Mouse (Mus musculus): ENCODE data around the gene Arhgdib. TPM values are rescaled to one million over a fixed set of nuclear protein-coding genes. Genes with fewer than 3 reads are reported as not detected.

Gene Arhgdib
- polyA plus RNA-seq, 2 experiments = 84.5 to 122 TPM

- DNase-seq (ENCODE audit: low read depth in 3 of 3, low spot score in 3 of 3) = no peak
- Histone ChIP-seq H3K4me2 (ENCODE audit: low read depth) (peak overlapping the region; percentile 33), H3K27me3 (ENCODE audit: control insufficient read depth, insufficient read depth, low read length) (no peaks in the 10 kb centered on the region), H3K27ac (no peak overlapping the region), H3K9ac (replicated peaks) (no peak overlapping the region), H3K4me3 (ENCODE audit: insufficient read depth in 1 of 2, low read depth in 2 of 2, low read length in 2 of 2) (no peak overlapping the region), H3K36me3 (replicated peaks; ENCODE audit: control insufficient read depth, insufficient read depth, low read depth) (no peaks in the 10 kb centered on the region), H3K4me1 (replicated peaks; ENCODE audit: control insufficient read depth in 2 of 2, insufficient read depth in 2 of 2, low read length in 1 of 2) (no peaks in the 10 kb centered on the region), H3K9me3 (ENCODE audit: control insufficient read depth, low read length) (no peaks in the 10 kb centered on the region)
- no peak for ATAC-seq (ENCODE audit: insufficient read depth)
- TF ChIP-seq EP300 (IDR thresholded peaks at IDR 0.05; ENCODE audit: low read depth) (no peak), CTCF (IDR thresholded peaks at IDR 0.05; ENCODE audit: low read depth) (no peak)
- 30% methylated on average over 18 of the region's 18 CpGs for WGBS (ENCODE audit: insufficient replicate concordance)
Measured at GRCm38 (mm10) chr6:136913384-136914126, 28.1 kb downstream of the Arhgdib start.

GRCm38 (mm10) chr6:136912751-136913265 lies 28.9 kb downstream of the Arhgdib start:
- TF ChIP-seq EP300 (IDR thresholded peaks at IDR 0.05; ENCODE audit: low read depth) (no peak), CTCF (IDR thresholded peaks at IDR 0.05; ENCODE audit: low read depth) (no peak)
- Histone ChIP-seq H3K27me3 (ENCODE audit: control insufficient read depth, insufficient read depth, low read length) (no peaks in the 10 kb centered on the region), H3K9ac (replicated peaks) (no peak overlapping the region), H3K9me3 (ENCODE audit: control insufficient read depth, low read length) (no peaks in the 10 kb centered on the region), H3K4me2 (ENCODE audit: low read depth) (no peak overlapping the region), H3K27ac (no peak overlapping the region), H3K4me1 (replicated peaks; ENCODE audit: control insufficient read depth in 2 of 2, insufficient read depth in 2 of 2, low read length in 1 of 2) (no peaks in the 10 kb centered on the region), H3K36me3 (replicated peaks; ENCODE audit: control insufficient read depth, insufficient read depth, low read depth) (no peaks in the 10 kb centered on the region), H3K4me3 (ENCODE audit: insufficient read depth in 1 of 2, low read depth in 2 of 2, low read length in 2 of 2) (no peak overlapping the region)
- WGBS (ENCODE audit: insufficient replicate concordance) = 88% methylated on average over 1 of the region's 2 CpGs
- ATAC-seq (ENCODE audit: insufficient read depth) (no peak), DNase-seq (ENCODE audit: low read depth in 3 of 3, low spot score in 3 of 3) (no peak)

DNA sequence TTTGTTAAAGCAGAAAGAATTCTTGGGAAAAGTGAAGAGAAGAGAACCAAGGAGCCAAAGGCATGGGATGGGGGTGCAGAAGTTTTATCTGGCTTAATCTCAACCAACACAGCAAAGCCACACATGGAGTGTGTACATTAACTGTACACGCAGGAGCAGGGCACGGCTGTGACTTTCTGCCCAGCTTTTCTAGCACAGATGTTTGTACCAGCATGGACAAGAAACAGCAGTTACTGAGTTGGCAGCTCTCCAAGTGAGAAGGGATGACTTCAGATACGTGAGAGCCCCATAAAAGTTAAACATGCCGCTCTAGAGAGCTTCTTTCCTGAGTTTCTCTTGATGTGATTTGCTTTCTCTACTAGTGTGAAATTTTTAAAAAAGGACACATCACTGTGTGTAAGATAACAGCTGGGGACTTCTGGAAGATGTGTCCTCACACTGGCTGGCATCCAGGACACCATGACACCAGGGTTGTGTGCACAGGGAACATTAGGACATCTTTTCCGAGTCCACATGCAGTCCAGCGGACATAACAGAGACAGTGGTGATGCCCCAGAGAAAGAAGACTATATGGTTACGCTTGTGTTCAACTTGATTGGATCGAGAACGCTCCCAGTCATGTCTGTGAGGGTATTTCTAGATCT lies 31.3 kb downstream of the Arhgdib start:
- ATAC-seq (ENCODE audit: insufficient read depth) = no peak
- Histone ChIP-seq H3K36me3 (replicated peaks; ENCODE audit: control insufficient read depth, insufficient read depth, low read depth) (no peaks in the 10 kb centered on the region), H3K9ac (replicated peaks) (no peak overlapping the region), H3K4me1 (replicated peaks; ENCODE audit: control insufficient read depth in 2 of 2, insufficient read depth in 2 of 2, low read length in 1 of 2) (no peaks in the 10 kb centered on the region), H3K9me3 (ENCODE audit: control insufficient read depth, low read length) (no peaks in the 10 kb centered on the region), H3K27ac (no peak overlapping the region), H3K27me3 (ENCODE audit: control insufficient read depth, insufficient read depth, low read length) (no peaks in the 10 kb centered on the region), H3K4me2 (ENCODE audit: low read depth) (no peak overlapping the region), H3K4me3 (ENCODE audit: insufficient read depth in 1 of 2, low read depth in 2 of 2, low read length in 2 of 2) (no peak overlapping the region)
- DNase-seq (ENCODE audit: low read depth in 3 of 3, low spot score in 3 of 3) = no peak
- WGBS (ENCODE audit: insufficient replicate concordance) = 64% methylated on average over 9 of the region's 9 CpGs
- TF ChIP-seq CTCF (IDR thresholded peaks at IDR 0.05; ENCODE audit: low read depth) = no peak
- TF ChIP-seq EP300 (IDR thresholded peaks at IDR 0.05; ENCODE audit: low read depth) = no peak

- 69% methylated on average over 10 of the region's 10 CpGs for WGBS (ENCODE audit: insufficient replicate concordance)
- TF ChIP-seq CTCF (IDR thresholded peaks at IDR 0.05; ENCODE audit: low read depth) = no peak
- no peak for TF ChIP-seq EP300 (IDR thresholded peaks at IDR 0.05; ENCODE audit: low read depth)
- no peak overlapping the region for H3K4me2 ChIP-seq (ENCODE audit: low read depth)
- no peak for ATAC-seq (ENCODE audit: insufficient read depth)
- no peaks in the 10 kb centered on the region for H3K9me3 ChIP-seq (ENCODE audit: control insufficient read depth, low read length)
- H3K4me1 ChIP-seq (replicated peaks; ENCODE audit: control insufficient read depth in 2 of 2, insufficient read depth in 2 of 2, low read length in 1 of 2) = 0 out of 4 replicates have a peak, but pooled peaks cover 0 to 2% of the 10 kb centered on the region in 2 experiments
- DNase-seq (ENCODE audit: low read depth in 3 of 3, low spot score in 3 of 3) = no peak
- H3K27ac ChIP-seq = no peak overlapping the region
- H3K4me3 ChIP-seq (ENCODE audit: insufficient read depth in 1 of 2, low read depth in 2 of 2, low read length in 2 of 2) = no peak overlapping the region
- no peak overlapping the region for H3K9ac ChIP-seq (replicated peaks)
- no peaks in the 10 kb centered on the region for H3K36me3 ChIP-seq (replicated peaks; ENCODE audit: control insufficient read depth, insufficient read depth, low read depth)
- no peaks in the 10 kb centered on the region for H3K27me3 ChIP-seq (ENCODE audit: control insufficient read depth, insufficient read depth, low read length)
Measured at GRCm38 (mm10) chr6:136906937-136907293, 34.8 kb downstream of the Arhgdib start.

- Histone ChIP-seq H3K4me3 (ENCODE audit: insufficient read depth in 1 of 2, low read depth in 2 of 2, low read length in 2 of 2) (no peak overlapping the region), H3K27me3 (ENCODE audit: control insufficient read depth, insufficient read depth, low read length) (no peaks in the 10 kb centered on the region), H3K27ac (no peak overlapping the region), H3K4me2 (ENCODE audit: low read depth) (no peak overlapping the region), H3K9ac (replicated peaks) (no peak overlapping the region), H3K9me3 (ENCODE audit: control insufficient read depth, low read length) (no peaks in the 10 kb centered on the region), H3K36me3 (replicated peaks; ENCODE audit: control insufficient read depth, insufficient read depth, low read depth) (no peaks in the 10 kb centered on the region), H3K4me1 (replicated peaks; ENCODE audit: control insufficient read depth in 2 of 2, insufficient read depth in 2 of 2, low read length in 1 of 2) (0 out of 4 replicates have a peak, but pooled peaks cover 0 to 2% of the 10 kb centered on the region in 2 experiments)
- 68% methylated on average over 19 of the region's 19 CpGs for WGBS (ENCODE audit: insufficient replicate concordance)
- TF ChIP-seq CTCF (IDR thresholded peaks at IDR 0.05; ENCODE audit: low read depth) = no peak
- TF ChIP-seq EP300 (IDR thresholded peaks at IDR 0.05; ENCODE audit: low read depth) = no peak
- ATAC-seq (ENCODE audit: insufficient read depth) (no peak), DNase-seq (ENCODE audit: low read depth in 3 of 3, low spot score in 3 of 3) (no peak)
Measured at GRCm38 (mm10) chr6:136906283-136906936, 35.3 kb downstream of the Arhgdib start.
